23 mouse cellular contexts compared by ENCODE assay signal in genomic region chr14:61662307-61662706, GRCm38 (mm10). TPM values are rescaled to one million over a fixed set of nuclear protein-coding genes. Genes with fewer than 3 reads are reported as not detected.
"Had no signal": no experiment of that assay in that cellular context is flagged by ENCODE, and none has a peak within 500 bp of the region (broad histone marks: within the 10 kb centered on the region; RNA-seq: fewer than 3 reads in every experiment).

No protein-coding gene starts in this region.

- DNase-seq: lung, adult 2 months; lung, postnatal 14 days; lung, postnatal 36 days; midbrain, embryonic 14.5 days; retina, postnatal 1 day; right cerebral cortex, adult 18-20 months; right cerebral cortex, postnatal 25 days; right cerebral cortex, postnatal 4 days; spleen, adult 18-20 months; thymus, adult 18-20 months; thymus, postnatal 14 days; thymus, postnatal 36 days had no signal

- H3K36me3 ChIP-seq: lung, embryonic 15.5 days; midbrain, embryonic 10.5 days; midbrain, embryonic 12.5 days; neural tube, embryonic 13.5 days; neural tube, embryonic 15.5 days had no signal

- H3K4me2 ChIP-seq: lung, embryonic 15.5 days; midbrain, embryonic 12.5 days; neural tube, embryonic 13.5 days; neural tube, embryonic 15.5 days had no signal

- H3K9me3 ChIP-seq: lung, embryonic 15.5 days; megakaryocyte, embryonic 14.5 days; midbrain, embryonic 10.5 days; midbrain, embryonic 12.5 days; neural tube, embryonic 13.5 days; neural tube, embryonic 15.5 days had no signal

- H3K27ac ChIP-seq: lung, embryonic 15.5 days; macrophage; midbrain, embryonic 10.5 days; midbrain, embryonic 12.5 days; neural tube, embryonic 13.5 days; neural tube, embryonic 15.5 days had no signal

- H3K4me1 ChIP-seq: lung, embryonic 15.5 days; midbrain, embryonic 10.5 days; midbrain, embryonic 12.5 days; neural tube, embryonic 13.5 days; neural tube, embryonic 15.5 days had no signal

- H3K9ac ChIP-seq: lung, embryonic 15.5 days; midbrain, embryonic 12.5 days; neural tube, embryonic 13.5 days; neural tube, embryonic 15.5 days had no signal

- ATAC-seq: lung, postnatal 0 days; midbrain, embryonic 16.5 days had no signal

- H3K27me3 ChIP-seq: lung, embryonic 15.5 days; megakaryocyte, embryonic 14.5 days; midbrain, embryonic 12.5 days; neural tube, embryonic 13.5 days; neural tube, embryonic 15.5 days had no signal

- H3K4me3 ChIP-seq: lung, embryonic 15.5 days; megakaryocyte, embryonic 14.5 days; midbrain, embryonic 10.5 days; midbrain, embryonic 12.5 days; myocyte; neural tube, embryonic 13.5 days; neural tube, embryonic 15.5 days had no signal

RNA-seq across cellular contexts. Expression of gene Kcnrg, which starts 55.0 kb away (rescaled TPM):
- polyA plus RNA-seq: macrophage; small intestine, adult 2 months had no signal
